Mouse (Mus musculus) adrenal gland, postnatal 14 days (tissue): ENCODE data around the gene Srp9. TPM values are rescaled to one million over a fixed set of nuclear protein-coding genes. Genes with fewer than 3 reads are reported as not detected.
A peak's percentile ranks its signal among the peaks of the same experiment; 100 is the strongest.
"Not testable (repeated sequence)": the region's sequence is repeated elsewhere in the genome, so short reads cannot be mapped to it uniquely, and the experiment has no call there.

Source experiments
- DNase-seq: peaks from one replicate; pipeline ENCODE4 v3.0.0; 2021; ENCODE audit warnings: mixed read lengths
- total RNA-seq: library from RNA; stranded (reverse); gene quantifications from 2 replicates; pipeline ENCODE4 v1.2.3, GENCODE M21; 2021

Gene Srp9
- total RNA-seq, 1 experiment from 2014 or later, result 48.0 TPM

- peak; percentile 42 for DNase-seq
These were observed 18.8 kb downstream of the Srp9 start for GRCm38 (mm10) chr1:182143288-182143687.

- no peak for DNase-seq
These were observed 21.0 kb downstream of the Srp9 start for GRCm38 (mm10) chr1:182145546-182145945.

GRCm38 (mm10) chr1:182148864-182149514, 24.5 kb downstream of the Srp9 start:
- no peak for DNase-seq

- no peak for DNase-seq
These were observed 25.4 kb downstream of the Srp9 start for GRCm38 (mm10) chr1:182149966-182150365.

- no peak for DNase-seq
These were observed 33.2 kb downstream of the Srp9 start for GRCm38 (mm10) chr1:182157734-182158133.

DNA sequence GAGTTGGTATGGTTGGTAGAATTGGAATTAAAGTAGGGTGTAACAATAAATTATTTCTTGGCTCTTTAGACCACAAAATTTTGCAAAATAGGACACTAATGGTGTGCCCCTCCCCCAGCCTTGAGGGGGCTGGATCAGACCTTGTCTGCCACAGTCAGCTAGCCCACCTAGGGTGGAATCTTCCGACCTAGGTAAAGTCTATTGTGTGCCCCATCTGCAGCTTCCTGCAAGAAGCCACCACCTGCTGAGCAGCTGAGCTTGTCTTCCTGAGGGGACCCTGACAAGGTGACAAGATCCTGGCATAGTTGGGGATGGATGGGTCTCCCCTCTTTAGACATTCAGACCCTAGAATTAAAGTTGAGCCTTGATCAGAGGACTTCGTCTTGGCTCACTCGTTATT, 35.0 kb downstream of the Srp9 start:
- no peak for DNase-seq

DNA sequence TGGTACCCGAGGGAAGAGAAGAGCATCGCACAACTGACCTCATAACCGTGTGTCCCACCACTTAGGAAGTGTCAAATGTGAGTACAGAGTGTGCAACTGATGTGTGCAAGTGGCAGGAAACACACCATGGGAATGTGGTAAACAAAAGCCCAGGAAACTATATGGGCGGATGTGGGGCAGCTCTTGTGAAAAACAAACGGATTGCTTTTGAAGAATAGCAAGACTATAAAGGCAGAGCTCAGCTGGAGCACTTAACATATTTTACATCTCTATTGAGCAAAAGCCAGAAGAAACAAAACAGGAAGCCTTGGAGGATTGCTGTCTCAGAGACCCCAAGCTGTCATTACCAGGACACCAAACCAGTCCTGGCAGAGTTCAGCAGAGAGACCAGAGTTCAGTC, 38.4 kb downstream of the Srp9 start:
- DNase-seq, result no peak

DNA sequence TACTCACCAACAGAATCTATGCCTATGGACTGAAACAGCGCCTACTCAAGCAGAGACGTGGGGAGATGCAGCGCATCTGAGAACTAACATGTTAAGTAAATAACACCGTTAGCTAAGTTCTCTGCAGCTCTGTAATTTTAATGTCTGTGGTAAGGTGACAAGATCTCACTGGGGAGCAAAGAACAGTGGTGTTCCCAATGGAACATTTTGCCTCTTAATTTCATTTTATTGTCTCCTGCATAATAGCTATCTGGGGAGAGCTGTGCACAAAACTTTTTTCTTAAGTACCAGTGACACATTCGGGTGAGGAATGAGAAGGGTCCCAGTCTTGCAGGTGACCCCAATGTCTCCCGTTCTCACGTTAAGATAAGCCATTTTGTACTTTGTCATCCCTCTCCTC, 39.8 kb downstream of the Srp9 start, which contains the start of gene Vmn1r1:
Gene Vmn1r1, minus strand, starts transcription at position 101 of the 400 bp plus-strand sequence.
- no peak for DNase-seq

GRCm38 (mm10) chr1:182170206-182170605, 45.7 kb downstream of the Srp9 start:
- not testable (repeated sequence) for DNase-seq

DNA sequence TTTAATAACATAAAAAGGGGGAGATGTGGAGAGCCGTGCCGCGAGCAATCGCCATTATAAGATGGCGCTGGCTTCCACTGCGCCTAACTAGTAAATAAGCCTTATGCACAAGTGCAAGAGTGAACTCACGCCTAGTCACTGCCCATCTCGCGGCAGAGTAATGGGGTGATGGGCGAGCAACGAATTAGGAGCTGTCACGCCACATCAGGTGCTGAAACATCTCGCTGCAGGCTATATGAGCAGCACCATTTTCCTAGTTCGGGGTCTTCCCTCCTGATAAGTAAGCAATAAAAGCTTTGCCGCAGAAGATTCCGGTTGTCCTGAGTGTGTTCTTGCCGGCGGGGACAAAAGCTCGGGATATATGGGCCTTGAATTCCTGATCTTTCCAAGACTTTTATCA, 52.4 kb downstream of the Srp9 start:
- DNase-seq, result not testable (repeated sequence)

DNA sequence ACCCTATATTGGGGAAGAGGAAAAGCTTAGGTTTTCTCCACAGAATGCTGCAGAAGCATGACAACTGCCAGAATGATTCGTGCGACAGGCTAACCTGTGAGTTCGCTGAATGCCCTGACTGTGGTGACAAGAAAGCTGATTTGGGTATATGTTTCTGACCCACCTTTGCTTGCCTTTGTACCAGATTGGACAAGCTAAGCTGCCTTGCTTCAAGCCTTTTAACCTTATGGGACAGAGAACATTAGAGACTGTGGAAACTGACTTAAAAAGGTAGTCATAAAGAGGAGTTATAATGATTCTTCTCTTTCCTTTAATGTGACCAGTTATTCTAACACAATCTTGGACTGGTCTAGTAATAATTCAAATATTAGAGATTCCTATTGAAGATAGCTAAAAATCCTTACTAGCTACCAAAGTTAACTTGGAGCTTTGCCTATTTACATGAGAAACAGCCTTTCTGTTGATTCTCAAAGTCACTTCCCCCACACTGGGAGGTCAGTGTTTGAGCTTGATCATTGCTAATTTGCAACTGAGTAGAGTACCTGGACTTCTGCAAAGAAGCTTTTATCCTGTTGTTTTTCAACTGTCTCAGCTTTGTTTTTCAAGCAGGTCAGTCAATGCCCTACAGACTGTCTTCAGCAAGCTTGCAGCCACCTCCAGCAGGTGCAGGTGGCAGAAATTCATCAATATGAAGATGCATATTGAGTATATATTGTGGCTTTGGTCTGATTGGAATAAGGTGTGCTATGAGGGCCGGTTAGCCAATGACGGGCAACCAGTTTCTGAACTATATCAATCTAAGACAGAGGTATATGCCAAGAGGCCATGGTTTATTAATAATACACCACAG, 57.1 kb downstream of the Srp9 start:
- no peak for DNase-seq

Other genes starting within 250 kb of the Srp9 start
- gene Enah, start 104.7 kb upstream of the Srp9 start, total RNA-seq, result 69.3 and 79.2 TPM in 2 replicates
- gene Vmn1r1, start 39.7 kb downstream of the Srp9 start, total RNA-seq, result not detected in 2 replicates
- gene Degs1, start 158.1 kb downstream of the Srp9 start, total RNA-seq, result 78.1 and 86.7 TPM in 2 replicates
- gene Fbxo28, start 216.9 kb downstream of the Srp9 start, total RNA-seq, result 33.2 and 35.1 TPM in 2 replicates